Mouse (Mus musculus) heart, adult 11 months (tissue): ENCODE data around the gene Aqp2.

Source experiments
- DNase-seq: peaks from one replicate; pipeline ENCODE4 v3.0.0; 2022

Gene Aqp2

DNA sequence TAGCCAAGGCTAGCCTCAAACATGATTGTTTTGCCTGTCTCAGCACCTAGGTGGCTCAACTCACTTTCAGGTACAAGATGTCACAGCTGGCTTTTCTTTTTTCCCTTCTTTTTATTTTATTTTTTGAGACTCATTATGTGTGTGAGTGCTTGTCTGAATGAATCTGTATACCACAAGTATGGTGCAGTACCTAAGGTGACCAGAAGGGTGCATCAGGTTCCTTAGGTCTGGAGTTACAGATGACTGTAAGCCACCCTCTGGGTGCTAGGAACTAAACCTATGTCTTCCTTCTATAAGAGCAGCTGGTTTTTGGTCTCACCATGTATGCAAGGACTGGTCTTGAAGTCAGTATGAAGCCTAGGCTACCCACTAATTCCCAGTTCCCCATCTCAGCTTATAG is 52.8 kb downstream of the Aqp2 start:
- DNase-seq = no peak
